Comparison of ENCODE assay signal across 15 mouse cellular contexts in the genomic region with DNA sequence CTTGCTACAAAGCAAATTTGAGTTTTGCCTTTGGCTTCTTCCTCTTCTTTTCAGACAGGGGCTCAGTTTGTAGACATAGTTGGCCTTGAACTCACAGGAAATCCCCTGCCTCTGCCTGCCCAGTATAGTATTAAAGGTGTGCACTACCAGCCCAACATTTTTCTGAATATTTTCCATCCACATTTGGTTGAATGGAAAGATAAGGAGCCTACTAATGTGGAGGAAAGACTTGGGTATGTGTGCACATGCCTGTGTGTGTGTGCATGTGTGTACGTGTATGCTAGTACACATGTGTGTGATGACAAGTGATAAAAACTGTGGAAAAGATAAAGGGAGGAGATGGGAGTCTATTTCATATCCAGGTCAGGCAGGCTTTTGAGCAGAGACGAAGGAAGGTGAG.
"Had no signal": no experiment of that assay in that cellular context is flagged by ENCODE, and none has a peak within 500 bp of the region (broad histone marks: within the 10 kb centered on the region; RNA-seq: fewer than 3 reads in every experiment).

No protein-coding gene starts in this region.

- H3K27me3 ChIP-seq: lung, embryonic 15.5 days; midbrain, embryonic 12.5 days; midbrain, embryonic 15.5 days; neural tube, embryonic 12.5 days; neural tube, embryonic 15.5 days had no signal

- H3K27ac ChIP-seq: lung, embryonic 15.5 days; midbrain, embryonic 12.5 days; midbrain, embryonic 15.5 days; neural tube, embryonic 12.5 days; neural tube, embryonic 15.5 days had no signal

- H3K36me3 ChIP-seq: lung, embryonic 15.5 days; midbrain, embryonic 12.5 days; midbrain, embryonic 15.5 days; neural tube, embryonic 12.5 days; neural tube, embryonic 15.5 days had no signal

- H3K4me2 ChIP-seq: lung, embryonic 15.5 days; midbrain, embryonic 12.5 days; midbrain, embryonic 15.5 days; neural tube, embryonic 12.5 days; neural tube, embryonic 15.5 days had no signal

- H3K4me3 ChIP-seq: lung, embryonic 15.5 days; midbrain, embryonic 12.5 days; midbrain, embryonic 15.5 days; neural tube, embryonic 12.5 days; neural tube, embryonic 15.5 days had no signal

- H3K9ac ChIP-seq: lung, embryonic 15.5 days; midbrain, embryonic 12.5 days; midbrain, embryonic 15.5 days; neural tube, embryonic 12.5 days; neural tube, embryonic 15.5 days had no signal

- ATAC-seq: midbrain, embryonic 15.5 days had no signal

- H3K9me3 ChIP-seq: lung, embryonic 15.5 days; midbrain, embryonic 12.5 days; midbrain, embryonic 15.5 days; neural tube, embryonic 12.5 days; neural tube, embryonic 15.5 days had no signal

- DNase-seq: kidney, adult 18-20 months; kidney, adult 9 months; kidney, postnatal 14 days; kidney, postnatal 4 days; lung, adult 18-20 months; lung, postnatal 10 days; lung, postnatal 36 days; right cerebral cortex, postnatal 25 days; thymus, adult 18-20 months; thymus, postnatal 36 days had no signal
